Mouse (Mus musculus): ENCODE data around the gene Stfa2. TPM values are rescaled to one million over a fixed set of nuclear protein-coding genes. Genes with fewer than 3 reads are reported as not detected.
"Not testable (repeated sequence)": the region's sequence is repeated elsewhere in the genome, so short reads cannot be mapped to it uniquely, and the experiment has no call there.

Stfa2 gene
- polyA plus RNA-seq (2017; shearing (Covaris generic)), result not detected

GRCm38 (mm10) chr16:36408357-36408756 lies at the start of gene Stfa2:
Gene Stfa2, minus strand, starts transcription at chr16:36408457.
- ATAC-seq, result no peak

DNA sequence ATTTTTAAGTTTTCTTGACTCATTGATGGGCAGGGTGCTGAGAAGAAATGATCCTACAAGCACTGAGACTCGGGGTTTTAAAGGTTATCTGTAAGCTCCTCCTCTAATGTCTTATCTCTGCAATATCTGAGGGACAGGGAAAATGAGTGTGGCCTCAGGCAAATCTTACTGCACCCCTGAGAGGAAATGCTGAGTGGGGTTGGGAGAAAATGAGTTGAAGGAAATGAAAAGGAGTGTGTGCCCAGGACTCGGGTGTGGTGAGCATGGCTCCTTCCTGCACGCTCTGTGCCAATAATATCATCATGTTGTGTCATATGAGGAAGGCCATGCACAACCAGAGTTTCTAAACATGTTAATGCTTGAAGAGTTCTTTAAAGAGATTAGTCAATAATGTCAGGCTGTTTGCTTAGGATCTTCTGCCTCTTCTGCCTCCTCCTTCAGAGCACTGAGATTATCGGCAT lies 47.1 kb upstream of the Stfa2 start, which contains the start of gene Stfa3:
Gene Stfa3 (minus strand): TSS at position 51 of the 461 bp plus-strand sequence.
- no peak for ATAC-seq

DNA sequence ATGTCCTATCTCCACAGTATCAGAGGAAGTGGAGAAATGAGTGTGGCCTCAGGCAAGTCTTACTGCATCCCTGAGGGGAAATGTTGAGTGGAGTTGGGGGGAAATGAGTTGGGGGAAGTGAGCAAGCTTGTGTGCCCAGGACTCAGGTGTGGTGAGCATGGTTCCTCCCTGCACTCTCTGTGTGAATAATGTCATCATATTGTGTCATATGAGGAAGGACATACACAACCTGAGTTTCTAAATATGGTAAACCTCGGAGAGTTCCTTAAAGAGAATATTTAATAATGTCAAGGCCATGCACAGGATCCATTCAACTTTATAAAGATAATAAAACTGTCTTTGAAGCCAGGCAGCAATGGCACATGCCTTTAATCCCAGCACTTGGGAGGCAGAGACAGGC lies 12.7 kb upstream of the Stfa2 start:
- not testable (repeated sequence) for ATAC-seq

GRCm38 (mm10) chr16:36389060-36389459 lies 19.2 kb downstream of the Stfa2 start:
- no peak for ATAC-seq

DNA sequence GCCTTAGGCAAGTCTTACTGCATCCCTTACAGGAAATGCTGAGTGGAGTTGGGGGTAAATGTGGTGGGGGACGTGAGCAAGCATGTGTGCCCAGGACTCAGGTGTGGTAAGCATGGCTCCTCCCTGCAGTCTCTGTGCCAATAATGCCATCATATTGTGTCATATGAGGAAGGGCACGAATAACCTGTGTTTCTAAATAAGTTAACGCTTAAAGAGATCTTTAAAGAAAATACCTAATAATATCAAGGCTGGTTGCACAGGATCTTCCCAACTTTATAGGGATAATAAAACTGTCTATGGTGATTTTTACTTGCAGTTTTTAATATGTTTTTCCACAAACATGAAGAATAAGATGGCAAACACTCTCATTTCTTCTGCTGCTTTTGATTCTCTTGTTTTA lies 40.6 kb downstream of the Stfa2 start, which contains the start of gene BC100530:
Gene BC100530 (minus strand): TSS at position 101 of the 400 bp plus-strand sequence.
- ATAC-seq, result not testable (repeated sequence)

Other genes with a start within 250 kb of the Stfa2 start
- not detected for gene Gm5483, start 224.2 kb downstream of the Stfa2 start, polyA plus RNA-seq (2017; shearing (Covaris generic))
- gene Gm5416, start 198.1 kb downstream of the Stfa2 start, polyA plus RNA-seq (2017; shearing (Covaris generic)), result not detected
- gene 2010005H15Rik, start 187.0 kb downstream of the Stfa2 start, polyA plus RNA-seq (2017; shearing (Covaris generic)), result not detected
- not detected for gene Stfa1, start 131.5 kb downstream of the Stfa2 start, polyA plus RNA-seq (2017; shearing (Covaris generic))
- not detected for gene BC117090, start 74.1 kb downstream of the Stfa2 start, polyA plus RNA-seq (2017; shearing (Covaris generic))
- not detected for gene BC100530, start 40.7 kb downstream of the Stfa2 start, polyA plus RNA-seq (2017; shearing (Covaris generic))
- not detected for gene Stfa3, start 46.9 kb upstream of the Stfa2 start, polyA plus RNA-seq (2017; shearing (Covaris generic))
- gene Casr, start 153.7 kb upstream of the Stfa2 start, polyA plus RNA-seq (2017; shearing (Covaris generic)), result not detected